Mouse (Mus musculus) megakaryocyte, embryonic 14.5 days (primary cell): ENCODE results near the gene Pemt.

Experiments used
- FLI1 ChIP-seq: IDR thresholded peaks from 2 replicates; pipeline ENCODE4 v1.6.1; 2012; ENCODE audit warnings: low read length, inconsistent platforms, mixed read lengths
- GATA1 ChIP-seq: IDR thresholded peaks from 3 replicates; pipeline ENCODE4 v1.6.1; 2012; ENCODE audit warnings: mixed read lengths, low read length, inconsistent platforms, borderline replicate concordance

DNA sequence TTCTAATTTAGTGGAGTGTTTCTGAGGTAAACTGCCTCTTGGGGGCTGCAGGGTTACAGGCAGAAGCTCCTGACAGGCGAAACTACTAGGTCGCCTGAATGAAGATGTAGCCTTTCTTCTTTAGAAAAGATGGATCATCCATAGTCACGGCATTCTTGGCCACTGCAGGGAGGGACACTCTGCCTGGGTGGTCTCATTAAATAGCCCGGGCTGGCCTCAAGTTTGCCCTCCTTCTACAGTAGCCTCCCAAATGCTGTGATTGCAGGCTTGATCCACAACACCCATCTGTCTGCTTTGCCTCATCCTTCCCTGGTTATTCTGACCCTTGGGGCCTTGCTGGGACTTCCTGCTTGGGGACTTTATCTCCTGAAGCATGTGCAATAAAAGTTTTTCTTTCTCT is 116.3 kb downstream of the Pemt start:
- no peak for TF ChIP-seq FLI1
- no peak for TF ChIP-seq GATA1
